Mouse (Mus musculus) left cerebral cortex, adult 8-10 months (tissue): ENCODE results near the gene Kcnk3. TPM values are rescaled to one million over a fixed set of nuclear protein-coding genes. Genes with fewer than 3 reads are reported as not detected.

ENCODE experiments used
- DNase-seq, 2 experiments: peaks; one replicate each; pipeline ENCODE4 v3.0.0; 2022; ENCODE audit warnings: low spot score in 2 of 2
- total RNA-seq, 4 experiments: library from RNA; stranded (reverse); gene quantifications; 2 replicates each; pipeline ENCODE4 v1.2.4; 2022

The Kcnk3 gene
- total RNA-seq, 4 experiments from 2014 or later, result 19.5 to 25.2 (median 21.7) TPM

DNA sequence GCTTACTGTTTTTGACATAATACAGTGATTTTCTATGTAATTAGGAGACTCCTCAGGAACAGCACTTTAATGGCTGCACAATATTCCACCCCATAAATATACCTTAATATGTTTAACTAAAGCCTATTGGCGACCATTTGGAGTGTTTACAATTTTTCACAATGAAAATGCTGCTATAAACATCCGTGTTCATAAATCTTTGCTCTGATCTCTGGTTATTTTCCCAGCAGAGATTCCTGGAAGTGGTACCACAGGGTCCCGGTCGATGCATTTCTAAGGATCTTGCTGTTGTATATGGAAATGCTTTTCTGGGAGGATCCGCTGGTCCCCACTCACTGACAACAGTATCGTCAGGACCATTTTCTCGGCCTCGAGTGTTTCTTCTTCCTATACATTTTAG lies 25.3 kb downstream of the Kcnk3 start:
- no peak for DNase-seq

DNA sequence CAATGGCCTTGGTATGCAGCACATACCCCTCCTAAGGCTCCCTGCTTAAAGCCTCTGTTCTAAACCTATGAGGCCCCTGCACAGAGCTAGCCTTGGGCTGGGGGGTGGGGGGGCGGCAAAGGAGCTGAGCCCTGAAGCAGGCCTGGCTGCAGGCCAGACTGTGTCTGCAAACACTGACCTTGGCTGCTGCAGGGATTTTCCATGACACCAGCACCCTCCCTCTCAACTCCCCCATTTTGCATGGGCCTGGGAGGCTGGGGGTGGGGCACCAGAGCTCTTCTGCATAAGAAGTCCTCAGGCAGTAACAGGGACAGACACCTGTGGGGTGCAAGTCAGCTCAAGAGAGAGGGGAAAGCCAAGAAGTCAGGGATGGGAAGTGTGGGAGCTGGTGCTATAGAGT lies 26.3 kb downstream of the Kcnk3 start:
- no peak for DNase-seq

DNA sequence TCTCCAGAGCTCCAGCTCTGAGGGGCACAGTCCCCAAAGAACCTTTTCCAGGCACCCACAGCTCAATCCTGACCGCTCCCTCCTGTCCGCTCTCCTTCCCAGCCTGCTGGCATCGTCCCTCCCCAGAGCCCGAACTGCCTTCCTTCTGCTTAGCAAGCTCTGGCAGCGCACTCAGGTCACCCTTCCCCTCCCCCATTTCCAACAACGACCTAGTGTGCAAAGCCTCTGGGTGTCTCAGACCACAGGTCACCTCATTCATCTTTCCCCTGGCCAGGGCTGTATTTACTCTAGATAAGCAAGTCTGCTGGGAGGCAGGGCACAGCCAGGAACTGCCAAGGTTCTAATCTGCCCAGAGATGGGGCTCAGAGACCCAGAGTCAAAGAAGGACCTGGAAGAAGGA lies 27.4 kb downstream of the Kcnk3 start:
- DNase-seq, result no peak

DNA sequence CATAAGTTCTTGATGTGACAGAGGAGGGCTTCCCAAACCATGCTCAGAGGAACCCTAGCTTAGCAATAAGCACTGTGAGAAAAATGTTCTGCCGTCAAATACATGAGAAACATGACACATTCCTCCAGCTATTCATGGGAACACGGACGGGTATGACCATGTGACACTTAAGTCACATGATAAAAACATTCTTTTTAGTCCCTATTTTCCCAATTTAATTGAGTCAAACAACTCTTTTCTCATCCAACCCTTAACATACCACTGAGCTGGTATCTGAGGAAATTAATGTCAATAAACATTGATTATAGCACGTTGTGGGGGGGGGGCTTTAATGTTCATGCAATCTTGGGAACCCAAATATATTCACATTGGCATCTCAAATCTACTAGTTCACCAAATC lies 27.8 kb downstream of the Kcnk3 start:
- DNase-seq, result no peak

DNA sequence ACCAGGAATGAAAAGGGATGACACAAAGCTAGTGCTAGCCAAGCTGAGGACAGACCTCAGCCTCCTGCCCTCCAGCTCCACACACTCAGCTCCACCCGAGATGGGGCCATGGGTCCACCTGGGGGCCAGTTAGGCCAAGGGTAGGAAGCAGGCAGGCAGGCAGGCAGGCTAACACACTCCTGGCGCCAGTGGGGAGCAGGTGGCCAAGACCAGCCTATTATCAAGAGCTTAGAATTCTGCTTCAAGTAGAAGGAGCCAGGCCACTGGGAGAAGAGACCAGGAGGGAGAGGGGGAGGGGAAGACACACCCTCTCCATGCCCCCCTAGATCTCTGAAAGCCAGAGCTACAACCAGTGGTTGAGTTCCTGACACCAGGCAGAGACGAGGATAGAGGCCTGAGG lies 28.7 kb downstream of the Kcnk3 start:
- no peak for DNase-seq

DNA sequence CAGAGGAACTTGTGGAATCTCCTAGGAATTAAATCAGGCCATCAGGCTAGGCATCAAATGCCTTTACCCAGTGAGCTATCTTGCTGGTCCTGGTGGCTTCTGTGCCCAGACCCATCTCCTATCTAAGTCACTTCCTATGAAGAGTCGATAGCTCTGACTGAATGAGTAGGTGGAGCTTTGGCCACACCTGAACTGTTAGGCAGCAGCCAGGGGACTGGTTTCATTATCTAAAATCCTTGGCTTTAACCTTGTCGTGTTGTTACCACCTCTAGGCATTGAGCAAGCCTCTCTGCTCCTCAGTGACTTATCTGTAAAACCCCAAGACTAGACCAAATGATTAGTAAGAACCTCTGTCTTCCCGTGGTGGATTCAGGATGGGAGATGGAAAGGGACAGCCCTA lies 29.4 kb downstream of the Kcnk3 start:
- no peak for DNase-seq

DNA sequence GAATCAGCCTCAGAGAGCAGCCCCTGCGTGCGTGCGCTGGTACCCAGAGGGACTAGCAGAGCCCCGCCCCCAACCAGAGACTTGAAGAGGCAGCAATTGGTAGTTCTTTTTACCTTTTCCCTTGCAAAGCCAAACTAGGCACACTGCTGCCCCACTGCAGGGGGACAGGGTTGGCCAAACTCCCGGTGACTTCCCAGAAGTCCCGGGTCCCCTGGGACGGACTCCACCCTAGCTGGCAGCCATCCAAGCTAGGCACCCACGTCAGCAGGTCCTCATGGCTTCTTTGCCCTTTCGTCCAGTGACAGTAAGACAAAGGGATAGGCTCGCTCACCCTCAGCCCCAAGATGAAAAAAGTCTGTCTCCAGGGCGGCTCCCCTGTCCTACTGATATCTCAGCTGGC lies 29.9 kb downstream of the Kcnk3 start:
- no peak for DNase-seq

DNA sequence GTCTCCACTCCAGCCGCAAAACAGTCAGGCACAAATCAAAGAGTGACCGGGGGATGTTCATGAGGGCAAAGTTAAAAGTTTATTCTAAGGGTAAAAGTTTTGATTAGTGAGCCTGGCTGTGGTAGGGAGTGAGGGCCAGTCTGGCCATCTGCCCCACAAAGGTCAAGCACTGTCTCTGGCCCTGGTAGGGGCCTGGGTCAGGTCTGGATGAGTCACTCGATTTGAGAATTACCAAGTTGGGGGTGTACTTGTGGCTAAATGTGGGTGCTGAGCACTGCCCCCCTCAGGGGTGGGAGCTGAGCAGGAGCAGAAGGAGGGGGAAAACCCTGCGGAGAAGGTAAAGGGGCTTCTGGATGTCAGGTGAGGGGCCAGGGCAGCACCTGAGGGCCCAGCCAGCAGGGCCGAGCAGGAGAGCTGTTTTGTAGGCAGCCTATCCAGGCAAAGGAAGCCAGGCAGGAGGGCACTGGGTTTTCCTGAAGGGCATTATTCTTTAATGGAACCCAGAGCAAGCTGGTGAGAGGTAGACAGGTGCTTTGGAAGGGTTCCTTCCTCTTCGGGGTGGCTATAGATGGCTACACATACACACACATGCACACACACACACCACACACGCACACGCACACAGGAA lies 30.5 kb downstream of the Kcnk3 start:
- DNase-seq, result no peak

DNA sequence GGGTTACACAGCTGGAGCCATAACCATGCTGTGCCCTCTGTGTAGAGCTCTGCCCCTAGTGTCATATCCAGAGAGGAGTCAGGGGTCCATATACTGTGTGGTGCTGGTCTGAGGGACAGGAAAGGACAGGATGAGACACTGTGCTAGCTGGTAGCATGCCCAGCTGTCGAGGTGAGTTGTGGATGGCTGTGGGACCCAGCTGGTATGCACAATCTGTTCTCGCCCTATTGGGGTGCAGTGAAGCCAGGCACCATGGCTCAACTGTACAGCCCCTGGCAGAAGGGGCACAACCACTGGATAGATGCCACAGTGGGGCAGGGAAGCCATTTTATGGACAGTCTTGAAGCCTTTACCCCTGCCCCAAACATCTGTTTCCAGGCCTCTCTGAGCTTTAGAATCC lies 31.2 kb downstream of the Kcnk3 start:
- no peak for DNase-seq

DNA sequence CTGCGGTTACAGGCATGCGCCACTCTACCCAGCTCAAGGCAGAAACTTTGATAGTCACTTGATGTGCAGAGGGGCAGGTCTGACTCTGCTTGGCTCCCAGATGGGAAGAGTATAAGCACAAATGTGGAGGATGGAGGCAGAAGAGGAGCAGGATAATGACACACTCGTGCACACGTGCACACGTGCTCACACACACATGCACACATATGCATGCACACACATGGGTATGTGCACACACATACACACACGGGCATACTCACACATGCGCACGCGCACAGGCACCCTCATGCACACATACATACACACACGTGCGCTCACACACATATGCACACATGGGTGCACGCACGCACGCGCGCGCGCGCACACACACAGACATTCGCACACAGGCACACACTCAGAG lies 32.6 kb downstream of the Kcnk3 start:
- DNase-seq, result no peak

DNA sequence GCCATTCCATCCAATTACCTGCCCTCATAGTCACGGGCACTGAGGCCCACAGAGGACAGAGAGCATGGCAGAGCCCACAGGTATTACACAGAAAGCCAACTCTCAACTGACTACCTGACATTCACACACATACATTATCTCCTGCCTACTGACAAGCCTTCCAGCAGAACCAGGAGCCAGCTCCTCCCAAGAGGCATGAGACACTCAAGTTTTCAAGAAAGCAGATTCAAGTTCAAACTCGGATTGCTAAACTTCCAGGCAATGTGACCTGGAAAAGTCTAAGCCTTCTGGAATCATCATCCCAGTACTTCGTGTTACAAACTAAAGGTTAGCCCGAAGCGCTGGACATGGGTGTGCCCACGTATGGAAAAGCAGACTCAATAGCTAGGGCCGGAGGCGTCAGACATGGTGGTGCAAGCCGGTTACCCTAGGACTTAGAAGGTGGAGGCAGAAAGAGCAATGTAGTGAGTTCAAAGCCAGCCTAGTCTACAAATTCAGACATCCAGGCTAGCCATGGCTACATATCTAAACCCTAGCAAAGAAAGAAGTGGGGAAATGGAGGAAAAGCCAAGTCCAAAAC lies 33.3 kb downstream of the Kcnk3 start:
- DNase-seq, result no peak

DNA sequence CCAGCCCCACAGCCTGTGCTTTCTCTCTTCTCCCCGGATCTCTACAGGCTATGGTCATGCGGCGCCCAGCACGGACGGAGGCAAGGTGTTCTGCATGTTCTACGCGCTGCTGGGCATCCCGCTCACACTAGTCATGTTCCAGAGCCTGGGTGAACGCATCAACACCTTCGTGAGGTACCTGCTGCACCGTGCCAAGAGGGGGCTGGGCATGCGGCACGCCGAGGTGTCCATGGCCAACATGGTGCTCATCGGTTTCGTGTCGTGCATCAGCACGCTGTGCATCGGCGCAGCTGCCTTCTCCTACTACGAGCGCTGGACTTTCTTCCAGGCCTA lies 33.8 kb downstream of the Kcnk3 start:
- DNase-seq, result no peak

DNA sequence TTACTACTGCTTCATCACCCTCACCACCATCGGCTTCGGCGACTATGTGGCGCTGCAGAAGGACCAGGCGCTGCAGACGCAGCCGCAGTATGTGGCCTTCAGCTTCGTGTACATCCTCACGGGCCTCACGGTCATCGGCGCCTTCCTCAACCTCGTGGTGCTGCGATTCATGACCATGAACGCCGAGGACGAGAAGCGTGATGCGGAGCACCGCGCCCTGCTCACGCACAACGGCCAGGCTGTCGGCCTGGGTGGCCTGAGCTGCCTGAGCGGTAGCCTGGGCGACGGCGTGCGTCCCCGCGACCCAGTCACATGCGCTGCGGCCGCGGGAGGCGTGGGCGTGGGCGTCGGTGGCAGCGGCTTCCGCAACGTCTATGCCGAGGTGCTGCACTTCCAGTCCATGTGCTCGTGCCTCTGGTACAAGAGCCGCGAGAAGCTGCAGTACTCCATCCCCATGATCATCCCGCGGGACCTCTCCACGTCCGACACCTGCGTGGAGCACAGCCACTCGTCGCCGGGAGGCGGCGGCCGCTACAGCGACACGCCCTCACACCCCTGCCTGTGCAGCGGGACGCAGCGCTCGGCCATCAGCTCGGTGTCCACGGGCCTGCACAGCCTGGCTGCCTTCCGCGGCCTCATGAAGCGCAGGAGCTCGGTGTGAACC lies 34.3 kb downstream of the Kcnk3 start:
- DNase-seq, result no peak

DNA sequence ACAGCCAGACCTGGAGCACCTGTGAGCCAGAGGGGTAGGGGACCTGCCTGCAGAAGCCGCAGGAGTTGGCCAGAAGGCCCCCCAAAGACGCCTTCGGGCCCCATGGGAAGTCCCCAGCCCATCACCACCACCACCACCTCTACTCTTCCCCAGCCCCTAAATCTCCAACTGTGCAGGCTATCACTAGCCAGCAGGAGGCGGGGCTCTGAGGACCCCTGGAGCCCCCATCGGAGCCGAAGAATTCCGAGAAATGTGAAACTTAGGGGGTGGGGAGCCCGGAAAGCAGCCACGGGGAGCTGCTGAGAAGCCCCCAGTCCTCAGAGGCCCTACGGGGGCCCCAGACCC lies 34.8 kb downstream of the Kcnk3 start:
- no peak for DNase-seq

DNA sequence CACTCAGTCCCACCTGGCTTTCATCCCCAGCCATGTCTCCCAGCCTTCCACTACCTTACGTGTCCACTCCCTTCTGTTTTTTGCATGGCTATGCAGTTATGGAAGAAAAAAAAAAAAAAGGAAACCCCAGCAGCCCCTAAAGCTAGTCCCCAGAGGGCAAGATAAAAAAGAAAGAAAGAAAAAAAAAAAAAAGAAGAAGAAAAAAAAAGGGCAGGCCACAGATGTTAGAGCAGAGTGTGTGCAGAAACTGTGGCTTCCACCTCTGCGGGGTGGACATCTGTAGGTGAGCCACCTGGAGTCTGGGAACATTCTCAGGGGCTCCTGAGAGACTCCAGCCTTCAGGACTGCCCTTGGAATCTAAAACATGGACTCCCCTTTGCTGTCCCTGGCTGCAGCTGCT lies 35.4 kb downstream of the Kcnk3 start:
- no peak for DNase-seq

DNA sequence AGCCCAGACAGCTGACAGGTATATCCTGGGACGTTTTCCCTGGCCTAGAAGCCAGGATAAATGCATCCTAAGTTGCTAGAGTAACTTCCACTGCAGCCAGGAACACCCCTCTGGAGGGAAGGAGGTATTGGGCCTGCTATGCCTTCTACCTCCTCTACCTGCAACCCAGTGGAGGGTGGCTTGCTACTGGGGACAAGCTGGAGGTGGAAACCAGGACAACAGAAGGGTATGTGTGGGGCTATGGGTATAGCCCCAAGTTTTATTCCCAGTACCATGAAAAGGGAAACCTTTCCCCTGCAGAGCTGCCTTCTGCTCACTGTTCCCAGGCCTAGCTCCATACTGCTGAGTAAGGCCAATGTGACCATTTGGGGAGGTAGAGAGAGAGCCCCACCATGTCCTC lies 36.3 kb downstream of the Kcnk3 start:
- DNase-seq, result no peak

DNA sequence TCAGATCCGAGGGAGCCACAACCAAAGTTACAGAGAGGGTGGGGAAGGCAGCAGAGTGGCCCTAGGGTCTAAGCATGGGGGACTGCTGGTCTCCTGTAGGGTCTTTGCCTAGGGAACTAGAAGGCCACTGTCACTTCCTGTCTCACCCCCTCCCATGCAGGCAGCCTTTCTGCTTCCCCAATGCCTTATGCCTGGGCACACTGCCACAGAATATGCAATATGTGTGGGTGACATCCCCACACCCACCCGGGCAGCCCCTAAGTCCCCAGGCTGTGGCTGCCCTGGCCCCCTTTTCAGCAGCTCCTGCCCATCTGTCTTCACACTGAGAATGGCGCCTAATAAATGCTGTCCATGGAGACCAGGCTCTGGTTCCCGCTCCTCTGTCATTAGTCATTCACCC lies 36.9 kb downstream of the Kcnk3 start:
- DNase-seq, result no peak

DNA sequence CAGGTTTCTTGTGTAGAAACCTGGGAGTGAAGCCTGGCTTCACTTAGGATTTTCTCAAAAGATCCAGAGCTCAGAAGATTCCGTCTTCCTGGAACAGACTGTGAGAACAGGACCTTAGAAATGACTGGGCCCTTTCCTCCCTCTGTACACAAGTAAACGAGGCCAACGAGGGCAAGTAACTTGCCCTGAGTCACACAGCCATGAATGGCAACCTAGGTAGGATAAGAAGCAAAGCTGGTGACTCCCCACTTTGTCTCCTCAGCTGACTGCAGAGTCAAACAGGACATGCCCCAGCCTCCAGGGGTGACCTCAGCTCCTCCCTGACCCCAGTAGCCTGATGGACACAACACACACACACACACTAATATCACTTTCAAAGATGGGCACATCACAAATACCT lies 37.4 kb downstream of the Kcnk3 start:
- DNase-seq, result no peak

DNA sequence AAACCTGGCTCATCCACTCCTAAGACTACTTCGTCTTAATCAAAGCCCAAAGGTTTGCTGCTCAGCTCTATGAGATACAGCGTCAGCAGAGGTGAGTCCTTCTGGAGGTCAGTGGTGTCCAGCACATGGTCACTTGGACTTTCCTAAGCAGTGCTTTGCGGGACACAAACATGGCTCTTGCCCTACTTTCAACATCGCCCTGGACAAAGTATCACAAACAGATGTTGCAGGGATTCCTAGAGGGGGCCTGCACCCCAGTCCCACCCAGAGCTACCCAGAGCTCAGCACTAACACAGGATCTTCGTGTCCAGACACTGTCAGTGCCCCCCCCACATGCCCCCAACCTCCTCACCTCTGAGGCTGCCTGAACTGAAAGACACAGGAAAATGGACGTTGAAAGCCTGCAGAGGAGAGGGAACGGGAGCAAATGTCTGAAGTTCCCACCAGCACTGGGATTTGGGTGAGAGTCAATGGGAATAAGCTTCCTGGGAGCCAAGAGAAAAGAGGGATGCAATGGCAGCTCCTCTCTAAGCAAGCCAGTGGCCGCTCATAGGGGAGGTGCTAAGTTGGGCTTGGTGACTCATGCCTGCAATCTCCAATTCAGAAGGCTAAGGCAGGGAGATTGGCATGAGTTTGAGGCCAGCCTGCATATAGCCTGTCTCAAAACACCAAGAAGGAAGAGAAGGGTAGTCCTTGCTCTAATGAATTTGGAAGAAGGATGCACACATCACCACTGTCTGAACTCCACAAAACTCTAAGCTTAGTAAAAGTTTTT lies 38.5 kb downstream of the Kcnk3 start:
- no peak for DNase-seq

DNA sequence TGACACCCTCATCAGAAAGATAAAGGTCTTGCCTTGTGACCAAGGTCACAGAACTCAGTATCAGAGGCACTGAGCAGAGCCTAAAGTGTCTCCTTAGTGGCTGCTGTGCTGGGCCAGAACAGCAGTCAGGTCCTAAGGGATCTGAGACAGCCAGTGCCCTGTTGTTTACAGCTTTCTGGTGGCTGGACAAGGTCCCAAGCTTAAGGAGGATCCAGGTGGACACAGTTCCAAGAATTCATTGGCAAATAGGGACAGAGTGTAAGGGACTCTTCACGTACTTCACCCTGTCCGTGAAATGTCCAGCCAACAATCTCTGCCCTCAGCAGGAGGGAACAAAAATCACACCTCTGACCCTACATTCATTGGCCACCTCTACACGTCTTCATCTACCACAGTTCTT lies 40.5 kb downstream of the Kcnk3 start:
- DNase-seq, result no peak

DNA sequence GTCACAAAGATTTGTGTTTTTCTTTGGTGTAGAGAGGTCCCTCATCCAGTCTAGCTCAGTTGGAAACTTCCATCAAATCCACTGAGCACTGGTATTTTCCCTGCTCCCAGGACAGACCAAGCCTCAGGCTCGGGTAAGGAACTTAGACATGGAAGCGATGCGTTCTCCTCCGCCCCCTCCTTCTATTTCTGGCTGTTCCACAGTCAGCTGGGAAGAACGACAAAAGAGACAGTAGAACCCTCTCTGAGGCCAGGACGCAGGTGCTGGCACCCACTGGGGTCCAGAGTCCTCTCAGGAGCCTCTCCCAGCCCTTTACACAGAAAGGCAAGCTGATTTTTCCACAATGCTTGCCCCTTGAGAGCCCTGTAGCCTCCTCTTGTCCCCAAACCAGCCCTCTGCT lies 42.4 kb downstream of the Kcnk3 start:
- DNase-seq, result peak in 1 of 2 experiments; percentile 43

DNA sequence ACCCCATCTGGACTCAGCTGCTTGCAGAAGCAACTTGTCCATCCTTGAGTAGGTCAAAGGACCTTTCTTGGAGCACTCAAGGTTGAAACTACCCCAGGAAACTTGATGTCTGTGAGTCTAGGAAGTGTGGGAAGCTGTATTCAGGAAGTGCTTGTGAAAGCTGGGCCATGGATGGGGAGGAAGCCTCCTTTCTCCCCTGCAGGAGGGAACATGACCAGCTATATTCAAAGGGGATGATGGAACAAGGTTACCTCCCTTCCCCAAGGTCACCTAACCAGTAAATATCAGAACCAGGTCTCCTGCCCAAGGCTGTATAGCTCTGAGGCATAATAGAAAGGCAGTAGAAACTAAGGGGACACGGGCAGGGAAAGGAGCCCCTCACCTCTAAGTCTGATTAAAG lies 44.2 kb downstream of the Kcnk3 start:
- DNase-seq, result no peak

DNA sequence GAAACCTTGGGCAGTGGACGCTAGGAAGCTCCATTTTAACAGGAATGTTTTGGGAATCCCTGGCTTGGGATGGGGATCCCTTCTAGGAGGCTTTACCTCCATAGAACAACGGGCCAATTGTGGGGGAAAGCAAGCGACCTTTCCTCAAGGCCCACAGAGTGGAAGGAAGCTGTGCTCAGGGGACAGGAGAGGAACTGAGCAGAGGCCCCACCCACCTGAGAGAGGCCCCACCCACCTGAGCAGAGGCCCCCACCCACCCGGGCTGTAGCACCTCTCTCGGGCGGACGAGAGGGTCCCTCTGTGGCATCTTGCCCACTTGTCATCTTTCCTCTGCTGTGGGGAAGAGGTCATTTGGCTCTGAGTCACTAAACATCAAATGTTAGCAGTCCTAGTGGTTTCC lies 49.0 kb downstream of the Kcnk3 start:
- DNase-seq, result no peak
